Mouse (Mus musculus): ENCODE data around the gene Rgcc. TPM values are rescaled to one million over a fixed set of nuclear protein-coding genes. Genes with fewer than 3 reads are reported as not detected.

Gene Rgcc
- total and polyA plus RNA-seq, 3 experiments: 2.2 to 5.2 (median 2.3) TPM

- no peak for TF ChIP-seq CHD2 (IDR thresholded peaks at IDR 0.05; ENCODE audit: low read length)
- TF ChIP-seq ZKSCAN1 (IDR thresholded peaks at IDR 0.05; ENCODE audit: borderline replicate concordance, low read depth, low read length): no peak
- no peak for TF ChIP-seq MEF2A (IDR thresholded peaks at IDR 0.05; ENCODE audit: borderline replicate concordance, low read depth, low read length)
- TF ChIP-seq PAX5 (IDR thresholded peaks at IDR 0.05; ENCODE audit: low read length): no peak
- no peak for TF ChIP-seq BHLHE40 (IDR thresholded peaks at IDR 0.05; ENCODE audit: low read depth, low read length)
- TF ChIP-seq MAFK (IDR thresholded peaks at IDR 0.05; ENCODE audit: insufficient replicate concordance, low read length): no peak
- no peak for TF ChIP-seq MAZ (IDR thresholded peaks at IDR 0.05; ENCODE audit: low read depth, low read length)
- TF ChIP-seq ZMIZ1 (IDR thresholded peaks at IDR 0.05; ENCODE audit: low read depth, low read length): no peak
- no peak for TF ChIP-seq JUN (IDR thresholded peaks at IDR 0.05; ENCODE audit: insufficient read depth, low read depth, low read length)
- no peak for TF ChIP-seq EP300 (IDR thresholded peaks at IDR 0.05; ENCODE audit: low read length)
- TF ChIP-seq UBTF (IDR thresholded peaks at IDR 0.05; ENCODE audit: low read depth, low read length): no peak
- no peak for TF ChIP-seq ELF1 (IDR thresholded peaks at IDR 0.05; ENCODE audit: low read depth, low read length)
- no peak for TF ChIP-seq USF2 (conservative IDR thresholded peaks at IDR 0.05; ENCODE audit: low read depth, low read length)
- TF ChIP-seq JUND (conservative IDR thresholded peaks at IDR 0.05; ENCODE audit: low read depth, low read length): no peak
- no peak for TF ChIP-seq SMC3 (IDR thresholded peaks at IDR 0.05; ENCODE audit: low read depth, low read length)
- TF ChIP-seq ZC3H11A (IDR thresholded peaks at IDR 0.05; ENCODE audit: low read depth, low read length): no peak
- no peak for TF ChIP-seq NELFE (IDR thresholded peaks at IDR 0.05; ENCODE audit: low read depth, low read length)
- TF ChIP-seq MAX (IDR thresholded peaks at IDR 0.05; ENCODE audit: low read length): no peak
- no peak for DNase-seq (ENCODE audit: extremely low read depth)
- dilution Hi-C loops (cut with MboI; ENCODE audit: extremely low pct_ligation_motif_present, extremely low pct_unique_long_range_greater_than_20kb, low sequenced_read_pairs): no loop called here
- no peaks in the 10 kb centered on the region for H3K79me2 ChIP-seq (replicated peaks; ENCODE audit: control insufficient read depth, extremely low read depth, insufficient read depth, poor library complexity, severe bottlenecking)
- H3K9ac ChIP-seq (ENCODE audit: insufficient read depth, low read depth): no peak overlapping the region
- no peak overlapping the region for H3K4me3 ChIP-seq (replicated peaks in 1 of 3; ENCODE audit: low read depth in 2 of 3, low read length in 2 of 3, poor library complexity in 1 of 3)
- H3K9me3 ChIP-seq (replicated peaks; ENCODE audit: low read length): peaks cover 3% of the 10 kb centered on the region
- H3K4me1 ChIP-seq (ENCODE audit: control insufficient read depth in 1 of 2, insufficient read depth in 2 of 2): peaks cover 0 to 3% of the 10 kb centered on the region in 2 experiments; a peak in 1 of 4 replicates
- no peaks in the 10 kb centered on the region for H3K36me3 ChIP-seq (replicated peaks in 1 of 2; ENCODE audit: control insufficient read depth in 1 of 2, insufficient read depth in 1 of 2, low read length in 1 of 2)
- in situ Hi-C loops (cut with MboI; ENCODE audit: low pct_ligation_motif_present, low pct_unique_long_range_greater_than_20kb, low sequenced_read_pairs): no loop called here
- no peak overlapping the region for H3K4me2 ChIP-seq (ENCODE audit: insufficient read depth, low read depth, poor library complexity, severe bottlenecking)
- H3K27ac ChIP-seq (ENCODE audit: insufficient read depth, low read depth): no peak overlapping the region
- peaks cover 4% of the 10 kb centered on the region for H3K27me3 ChIP-seq (replicated peaks)
Observed at GRCm38 (mm10) chr14:79241656-79242385, 59.6 kb downstream of the Rgcc start.

- TF ChIP-seq MXI1 (IDR thresholded peaks at IDR 0.05; ENCODE audit: low read depth, low read length) (no peak), RCOR1 (conservative IDR thresholded peaks at IDR 0.05; ENCODE audit: low read depth, low read length) (no peak), CHD1 (IDR thresholded peaks at IDR 0.05; ENCODE audit: low read depth, low read length) (no peak), ZKSCAN1 (IDR thresholded peaks at IDR 0.05; ENCODE audit: borderline replicate concordance, low read depth, low read length) (no peak), ZMIZ1 (IDR thresholded peaks at IDR 0.05; ENCODE audit: low read depth, low read length) (no peak), RAD21 (IDR thresholded peaks at IDR 0.05; ENCODE audit: low read depth, low read length) (no peak), EP300 (IDR thresholded peaks at IDR 0.05; ENCODE audit: low read length) (no peak), POLR2AphosphoS2 (IDR thresholded peaks at IDR 0.05; ENCODE audit: low read depth, low read length) (no peak), USF1 (IDR thresholded peaks at IDR 0.05; ENCODE audit: low read depth, low read length) (no peak), PAX5 (IDR thresholded peaks at IDR 0.05; ENCODE audit: low read length) (no peak), ELF1 (IDR thresholded peaks at IDR 0.05; ENCODE audit: low read depth, low read length) (no peak), GABPA (IDR thresholded peaks at IDR 0.05; ENCODE audit: insufficient replicate concordance, low read depth, low read length) (no peak), KAT2A (IDR thresholded peaks at IDR 0.05; ENCODE audit: insufficient replicate concordance, low read length) (no peak), NELFE (IDR thresholded peaks at IDR 0.05; ENCODE audit: low read depth, low read length) (no peak)
- H3K79me2 ChIP-seq (replicated peaks; ENCODE audit: control insufficient read depth, extremely low read depth, insufficient read depth, poor library complexity, severe bottlenecking): no peaks in the 10 kb centered on the region
- H3K9me3 ChIP-seq (replicated peaks; ENCODE audit: low read length): peaks cover 3% of the 10 kb centered on the region
- no peak overlapping the region for H3K9ac ChIP-seq (ENCODE audit: insufficient read depth, low read depth)
- peaks cover 0 to 3% of the 10 kb centered on the region in 2 experiments; a peak in 1 of 4 replicates for H3K4me1 ChIP-seq (ENCODE audit: control insufficient read depth in 1 of 2, insufficient read depth in 2 of 2)
- in situ Hi-C loops (cut with MboI; ENCODE audit: low pct_ligation_motif_present, low pct_unique_long_range_greater_than_20kb, low sequenced_read_pairs) (no loop called here), dilution Hi-C loops (cut with MboI; ENCODE audit: extremely low pct_ligation_motif_present, extremely low pct_unique_long_range_greater_than_20kb, low sequenced_read_pairs) (no loop called here)
- H3K36me3 ChIP-seq (replicated peaks in 1 of 2; ENCODE audit: control insufficient read depth in 1 of 2, insufficient read depth in 1 of 2, low read length in 1 of 2): no peaks in the 10 kb centered on the region
- no peak overlapping the region for H3K27ac ChIP-seq (ENCODE audit: insufficient read depth, low read depth)
- no peak for DNase-seq (ENCODE audit: extremely low read depth)
- H3K27me3 ChIP-seq (replicated peaks): peaks cover 10% of the 10 kb centered on the region
- H3K4me2 ChIP-seq (ENCODE audit: insufficient read depth, low read depth, poor library complexity, severe bottlenecking): no peak overlapping the region
- no peak overlapping the region for H3K4me3 ChIP-seq (replicated peaks in 1 of 3; ENCODE audit: low read depth in 2 of 3, low read length in 2 of 3, poor library complexity in 1 of 3)
Observed at GRCm38 (mm10) chr14:79241057-79241570, 60.3 kb downstream of the Rgcc start.
